Mouse (Mus musculus): ENCODE results near the gene Capg.

GRCm38 (mm10) chr6:72571826-72572225 is 27.6 kb downstream of the Capg start:
- TF ChIP-seq CTCF (IDR thresholded peaks at IDR 0.05; ENCODE audit: insufficient read depth, low read length), result no peak
- no peak for TF ChIP-seq POLR2A (IDR thresholded peaks at IDR 0.05; ENCODE audit: borderline replicate concordance, extremely low read depth, low read depth, low read length)

Measured in lung, adult 2 months (tissue).